Mouse (Mus musculus): ENCODE results near the gene Bcar3. TPM values are rescaled to one million over a fixed set of nuclear protein-coding genes. Genes with fewer than 3 reads are reported as not detected.

The Bcar3 gene
- polyA plus RNA-seq, 1 experiment from 2014 or later = 7.1 TPM

DNA sequence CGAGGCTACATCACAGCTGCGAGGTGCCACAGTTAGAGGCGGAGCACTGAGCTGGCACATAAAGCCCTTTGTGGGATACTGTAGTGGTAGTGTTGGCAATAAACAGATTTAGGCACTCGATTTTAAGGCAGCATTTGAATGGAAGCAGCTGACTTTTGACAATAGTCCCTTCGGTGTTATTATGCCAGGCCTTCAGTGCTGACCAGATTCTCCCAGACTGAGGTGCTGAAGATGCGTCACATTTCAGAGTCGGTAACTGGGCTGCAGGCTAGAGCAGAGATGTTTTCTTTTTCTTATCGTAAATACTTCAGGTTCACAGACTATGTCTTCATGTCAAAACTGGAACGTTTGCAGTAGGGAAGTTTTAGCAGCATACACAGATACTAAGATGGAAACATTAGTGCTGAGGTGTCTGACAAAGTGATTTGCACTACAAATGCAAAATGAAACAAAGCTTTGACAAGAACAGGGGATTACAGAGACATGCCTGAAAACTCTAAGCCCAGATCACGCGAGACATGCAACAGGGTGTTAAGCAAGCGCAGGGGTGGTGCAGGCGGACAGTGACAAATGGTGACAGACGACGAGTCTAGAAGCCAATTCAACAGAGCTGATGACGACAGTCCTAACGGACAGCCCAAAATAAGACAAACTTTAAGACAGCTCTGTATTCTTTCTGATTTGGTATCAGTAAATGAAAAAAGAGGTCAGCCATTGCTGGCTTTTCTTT, 246.2 kb downstream of the Bcar3 start:
- Histone ChIP-seq H3K9ac (ENCODE audit: low read depth, low read length) (no peak overlapping the region), H3K27me3 (replicated peaks; ENCODE audit: control insufficient read depth, insufficient read depth, low read length) (no peaks in the 10 kb centered on the region), H3K27ac (ENCODE audit: low read depth, low read length) (no peak overlapping the region), H3K9me3 (ENCODE audit: control insufficient read depth, low read length) (no peaks in the 10 kb centered on the region), H3K4me2 (ENCODE audit: low read length) (no peak overlapping the region), H3K4me3 (ENCODE audit: low read length) (no peak overlapping the region), H3K4me1 (ENCODE audit: control insufficient read depth, insufficient read depth, low read depth, low read length) (no peaks in the 10 kb centered on the region), H3K36me3 (ENCODE audit: control insufficient read depth, insufficient read depth, low read length) (peaks cover 40% of the 10 kb centered on the region)
- no peak for ATAC-seq
- 75% methylated on average over 17 of the region's 17 CpGs for WGBS

DNA sequence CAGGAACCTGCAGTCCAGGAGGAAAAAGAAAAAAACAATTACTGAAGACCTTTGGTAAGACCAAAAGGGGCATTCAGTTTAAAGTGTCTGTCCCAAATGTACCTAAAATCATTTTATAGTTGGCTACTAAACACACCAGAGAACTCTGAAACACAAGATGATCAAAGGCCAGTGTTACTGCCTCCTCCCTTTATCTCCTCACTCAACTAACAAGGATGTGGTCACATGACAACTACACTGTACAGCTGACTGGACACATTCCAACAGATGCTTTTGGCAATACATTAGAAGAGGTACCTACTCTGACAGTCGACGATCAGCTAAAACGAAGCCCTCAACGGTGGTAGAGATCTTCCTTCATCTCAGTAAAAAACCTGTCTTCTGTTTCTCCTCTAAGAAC, 247.0 kb downstream of the Bcar3 start:
- H3K9me3 ChIP-seq (ENCODE audit: control insufficient read depth, low read length) = no peaks in the 10 kb centered on the region
- H3K9ac ChIP-seq (ENCODE audit: low read depth, low read length) = no peak overlapping the region
- H3K36me3 ChIP-seq (ENCODE audit: control insufficient read depth, insufficient read depth, low read length) = peaks cover 40% of the 10 kb centered on the region
- H3K27me3 ChIP-seq (replicated peaks; ENCODE audit: control insufficient read depth, insufficient read depth, low read length) = no peaks in the 10 kb centered on the region
- no peak overlapping the region for H3K4me3 ChIP-seq (ENCODE audit: low read length)
- no peak overlapping the region for H3K27ac ChIP-seq (ENCODE audit: low read depth, low read length)
- 78% methylated on average over 4 of the region's 4 CpGs for WGBS
- ATAC-seq = no peak
- no peak overlapping the region for H3K4me2 ChIP-seq (ENCODE audit: low read length)
- no peaks in the 10 kb centered on the region for H3K4me1 ChIP-seq (ENCODE audit: control insufficient read depth, insufficient read depth, low read depth, low read length)

DNA sequence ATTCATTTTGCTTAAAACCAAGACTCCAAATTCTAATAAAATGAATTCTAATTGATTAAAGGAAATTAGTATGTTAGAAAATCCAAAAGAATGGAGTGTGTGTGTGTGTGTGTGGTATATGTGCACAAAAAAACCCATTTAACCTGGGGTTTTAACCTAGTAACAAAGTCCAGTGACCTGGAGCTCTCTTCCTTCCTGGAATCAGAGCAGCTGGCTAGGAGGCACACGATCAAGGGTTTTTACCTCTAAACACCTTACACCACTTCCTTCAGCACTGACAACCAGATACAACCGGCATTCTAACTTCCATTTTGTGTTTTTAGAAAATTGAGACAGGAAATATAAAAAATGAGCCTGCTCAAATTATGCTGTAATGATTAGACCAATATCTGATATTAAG, 251.4 kb downstream of the Bcar3 start:
- Histone ChIP-seq H3K36me3 (ENCODE audit: control insufficient read depth, insufficient read depth, low read length) (peaks cover 26% of the 10 kb centered on the region), H3K27ac (ENCODE audit: low read depth, low read length) (no peak overlapping the region), H3K27me3 (replicated peaks; ENCODE audit: control insufficient read depth, insufficient read depth, low read length) (no peaks in the 10 kb centered on the region), H3K4me2 (ENCODE audit: low read length) (no peak overlapping the region), H3K9ac (ENCODE audit: low read depth, low read length) (no peak overlapping the region), H3K4me3 (ENCODE audit: low read length) (no peak overlapping the region), H3K9me3 (ENCODE audit: control insufficient read depth, low read length) (no peaks in the 10 kb centered on the region), H3K4me1 (ENCODE audit: control insufficient read depth, insufficient read depth, low read depth, low read length) (no peaks in the 10 kb centered on the region)
- WGBS = 85% methylated on average over 2 of the region's 2 CpGs
- no peak for ATAC-seq

DNA sequence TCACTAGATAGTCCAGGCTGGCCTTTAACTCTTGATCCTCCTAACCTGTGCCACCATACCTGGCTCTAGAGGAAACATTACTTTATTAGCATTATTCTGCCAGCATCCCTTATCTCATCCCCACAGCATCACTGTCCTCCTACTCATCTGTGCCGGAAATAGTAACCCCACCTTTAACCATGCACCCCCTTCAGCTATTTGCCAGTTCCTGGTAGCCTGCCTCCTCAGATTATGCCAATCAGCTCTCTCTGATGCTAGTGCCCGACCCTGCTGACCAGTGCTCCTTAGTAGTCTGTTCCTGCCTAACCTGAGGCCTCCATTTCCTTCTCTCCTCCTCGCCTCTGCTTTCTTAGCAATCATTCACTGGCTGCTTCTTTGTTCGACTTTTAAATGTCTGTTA, 253.5 kb downstream of the Bcar3 start:
- Histone ChIP-seq H3K4me3 (ENCODE audit: low read length) (no peak overlapping the region), H3K4me1 (ENCODE audit: control insufficient read depth, insufficient read depth, low read depth, low read length) (no peaks in the 10 kb centered on the region), H3K9ac (ENCODE audit: low read depth, low read length) (no peak overlapping the region), H3K4me2 (ENCODE audit: low read length) (no peak overlapping the region), H3K27ac (ENCODE audit: low read depth, low read length) (no peak overlapping the region), H3K9me3 (ENCODE audit: control insufficient read depth, low read length) (no peaks in the 10 kb centered on the region), H3K27me3 (replicated peaks; ENCODE audit: control insufficient read depth, insufficient read depth, low read length) (no peaks in the 10 kb centered on the region), H3K36me3 (ENCODE audit: control insufficient read depth, insufficient read depth, low read length) (peaks cover 15% of the 10 kb centered on the region)
- no peak for ATAC-seq
- 88% methylated on average over 4 of the region's 4 CpGs for WGBS

DNA sequence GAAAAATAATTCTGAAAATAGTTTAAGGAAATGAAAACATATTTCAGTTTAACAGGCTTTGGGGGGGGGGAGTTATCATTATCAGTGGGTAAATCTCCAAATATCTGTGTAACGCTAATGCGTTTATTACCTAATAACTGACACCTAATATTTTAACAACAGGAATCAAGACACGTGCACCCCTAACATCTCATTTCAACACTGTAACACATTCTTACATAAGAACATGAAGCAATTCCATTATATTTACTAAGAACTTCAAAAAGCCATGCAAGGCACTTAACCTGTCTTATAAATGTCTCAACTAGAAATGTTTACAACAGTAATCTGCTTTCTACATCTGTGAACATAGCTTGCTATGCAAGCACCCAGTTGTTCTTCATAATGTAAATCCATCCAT, 257.2 kb downstream of the Bcar3 start:
- Histone ChIP-seq H3K4me1 (ENCODE audit: control insufficient read depth, insufficient read depth, low read depth, low read length) (no peaks in the 10 kb centered on the region), H3K36me3 (ENCODE audit: control insufficient read depth, insufficient read depth, low read length) (peaks cover 4% of the 10 kb centered on the region), H3K9me3 (ENCODE audit: control insufficient read depth, low read length) (no peaks in the 10 kb centered on the region), H3K27ac (ENCODE audit: low read depth, low read length) (no peak overlapping the region), H3K27me3 (replicated peaks; ENCODE audit: control insufficient read depth, insufficient read depth, low read length) (no peaks in the 10 kb centered on the region), H3K9ac (ENCODE audit: low read depth, low read length) (no peak overlapping the region), H3K4me3 (ENCODE audit: low read length) (no peak overlapping the region), H3K4me2 (ENCODE audit: low read length) (no peak overlapping the region)
- ATAC-seq = no peak
- WGBS = 94% methylated on average over 3 of the region's 3 CpGs

DNA sequence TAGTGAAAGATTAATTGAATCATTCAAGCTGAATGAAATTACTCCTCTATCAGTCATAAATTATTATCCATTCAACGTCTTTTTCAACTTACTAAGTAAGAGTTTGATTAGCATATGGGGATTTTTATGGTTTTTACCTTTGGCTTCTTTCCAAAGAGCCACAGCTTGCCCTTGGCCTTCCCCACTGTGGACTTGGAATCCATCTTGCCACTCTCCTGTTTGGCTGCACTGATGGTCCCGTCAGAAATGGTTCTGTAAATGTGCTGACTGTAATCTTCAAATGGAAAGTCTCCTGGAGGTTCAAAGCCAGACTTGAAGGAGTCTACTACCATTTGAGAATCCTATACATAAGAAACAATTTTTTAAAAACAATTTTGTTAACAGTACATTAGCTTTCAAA, 263.8 kb downstream of the Bcar3 start:
- H3K4me1 ChIP-seq (ENCODE audit: control insufficient read depth, insufficient read depth, low read depth, low read length) = no peaks in the 10 kb centered on the region
- H3K9me3 ChIP-seq (ENCODE audit: control insufficient read depth, low read length) = no peaks in the 10 kb centered on the region
- no peak for ATAC-seq
- H3K9ac ChIP-seq (ENCODE audit: low read depth, low read length) = no peak overlapping the region
- H3K27me3 ChIP-seq (replicated peaks; ENCODE audit: control insufficient read depth, insufficient read depth, low read length) = no peaks in the 10 kb centered on the region
- 32% methylated on average over 2 of the region's 2 CpGs for WGBS
- no peak overlapping the region for H3K27ac ChIP-seq (ENCODE audit: low read depth, low read length)
- H3K36me3 ChIP-seq (ENCODE audit: control insufficient read depth, insufficient read depth, low read length) = no peaks in the 10 kb centered on the region
- no peak overlapping the region for H3K4me2 ChIP-seq (ENCODE audit: low read length)
- H3K4me3 ChIP-seq (ENCODE audit: low read length) = no peak overlapping the region

DNA sequence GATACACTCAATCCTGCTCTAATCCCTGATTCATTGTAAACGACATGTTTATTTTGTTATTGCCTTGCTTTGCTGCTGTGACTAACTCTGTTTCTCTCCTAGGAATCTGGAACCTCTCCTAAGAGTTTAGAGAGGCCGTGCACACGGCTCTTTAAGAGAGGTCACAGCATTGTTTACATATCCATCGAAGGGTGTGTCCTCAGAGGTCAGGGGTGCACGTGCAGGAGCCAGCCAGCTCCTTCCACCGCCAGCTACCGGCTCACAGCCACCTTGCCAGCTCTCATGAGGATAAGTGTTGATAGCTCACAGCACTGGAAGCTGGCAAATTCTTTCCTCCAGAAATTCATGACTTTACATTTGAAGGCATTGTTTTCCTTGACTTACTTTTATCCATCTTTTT, 271.3 kb downstream of the Bcar3 start:
- H3K9me3 ChIP-seq (ENCODE audit: control insufficient read depth, low read length) = no peaks in the 10 kb centered on the region
- no peak overlapping the region for H3K27ac ChIP-seq (ENCODE audit: low read depth, low read length)
- no peak for ATAC-seq
- WGBS = 49% methylated on average over 7 of the region's 7 CpGs
- H3K36me3 ChIP-seq (ENCODE audit: control insufficient read depth, insufficient read depth, low read length) = no peaks in the 10 kb centered on the region; the same call in 1 of the 2 replicates
- H3K27me3 ChIP-seq (replicated peaks; ENCODE audit: control insufficient read depth, insufficient read depth, low read length) = no peaks in the 10 kb centered on the region
- no peak overlapping the region for H3K4me2 ChIP-seq (ENCODE audit: low read length)
- no peak overlapping the region for H3K4me3 ChIP-seq (ENCODE audit: low read length)
- no peaks in the 10 kb centered on the region; the same call in 1 of the 2 replicates for H3K4me1 ChIP-seq (ENCODE audit: control insufficient read depth, insufficient read depth, low read depth, low read length)
- H3K9ac ChIP-seq (ENCODE audit: low read depth, low read length) = no peak overlapping the region

DNA sequence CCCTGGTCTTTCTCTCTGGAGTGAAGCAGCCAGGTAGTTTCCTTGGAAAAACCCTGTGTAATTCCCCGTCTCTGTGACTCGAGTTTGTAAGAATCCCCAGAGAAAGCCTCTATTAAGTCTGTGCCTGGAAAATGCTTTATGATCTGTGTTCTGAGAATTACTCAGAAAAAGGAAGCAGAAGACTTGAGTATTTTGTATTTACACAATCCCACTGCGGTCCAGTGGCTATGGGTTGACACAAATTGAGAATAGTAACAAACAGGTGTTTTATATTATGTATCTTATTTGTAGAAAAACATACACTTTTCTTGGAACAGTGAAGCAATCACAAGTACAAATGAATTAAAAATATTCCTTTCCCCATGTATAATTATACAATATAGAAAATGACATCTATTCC, 272.2 kb downstream of the Bcar3 start:
- Histone ChIP-seq H3K9me3 (ENCODE audit: control insufficient read depth, low read length) (no peaks in the 10 kb centered on the region), H3K4me3 (ENCODE audit: low read length) (no peak overlapping the region), H3K36me3 (ENCODE audit: control insufficient read depth, insufficient read depth, low read length) (no peaks in the 10 kb centered on the region; the same call in 1 of the 2 replicates), H3K27me3 (replicated peaks; ENCODE audit: control insufficient read depth, insufficient read depth, low read length) (no peaks in the 10 kb centered on the region), H3K27ac (ENCODE audit: low read depth, low read length) (no peak overlapping the region), H3K9ac (ENCODE audit: low read depth, low read length) (no peak overlapping the region), H3K4me1 (ENCODE audit: control insufficient read depth, insufficient read depth, low read depth, low read length) (no peaks in the 10 kb centered on the region; the same call in 1 of the 2 replicates), H3K4me2 (ENCODE audit: low read length) (no peak overlapping the region)
- WGBS = 76% methylated on average over 3 of the region's 3 CpGs
- ATAC-seq = no peak

DNA sequence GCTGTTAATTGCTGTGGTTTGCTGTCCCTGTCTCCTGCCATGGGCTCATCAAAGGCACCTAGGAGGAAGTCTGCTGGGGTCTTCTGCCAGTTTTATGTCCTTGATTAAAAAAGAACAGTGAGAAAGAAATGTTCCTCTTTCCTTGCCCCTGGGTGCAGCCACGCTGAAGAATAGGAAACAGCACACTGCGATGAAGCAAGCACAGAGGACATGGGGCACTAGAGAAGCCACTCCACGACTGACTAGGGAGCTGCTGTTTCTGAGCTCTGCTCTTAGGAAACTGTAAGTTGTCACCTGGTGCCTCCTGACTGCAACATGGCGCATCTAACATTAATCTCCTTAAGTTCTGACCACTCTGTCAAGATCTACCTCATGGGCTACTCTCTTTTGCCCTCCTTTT, 272.6 kb downstream of the Bcar3 start:
- Histone ChIP-seq H3K9ac (ENCODE audit: low read depth, low read length) (no peak overlapping the region), H3K9me3 (ENCODE audit: control insufficient read depth, low read length) (no peaks in the 10 kb centered on the region), H3K27me3 (replicated peaks; ENCODE audit: control insufficient read depth, insufficient read depth, low read length) (no peaks in the 10 kb centered on the region), H3K4me3 (ENCODE audit: low read length) (no peak overlapping the region), H3K4me1 (ENCODE audit: control insufficient read depth, insufficient read depth, low read depth, low read length) (no peaks in the 10 kb centered on the region; the same call in 1 of the 2 replicates), H3K4me2 (ENCODE audit: low read length) (no peak overlapping the region), H3K36me3 (ENCODE audit: control insufficient read depth, insufficient read depth, low read length) (no peaks in the 10 kb centered on the region; the same call in 1 of the 2 replicates), H3K27ac (ENCODE audit: low read depth, low read length) (no peak overlapping the region)
- no peak for ATAC-seq
- WGBS = 70% methylated on average over 4 of the region's 4 CpGs
